ENCODE assay signal across 29 mouse cellular contexts in genomic region chr15:82032386-82032785, GRCm38 (mm10). TPM values are rescaled to one million over a fixed set of nuclear protein-coding genes. Genes with fewer than 3 reads are reported as not detected.
"Had no signal": no experiment of that assay in that cellular context is flagged by ENCODE, and none has a peak within 500 bp of the region (broad histone marks: within the 10 kb centered on the region; RNA-seq: fewer than 3 reads in every experiment).

No protein-coding gene starts in this region.

- DNase-seq: gastrocnemius, adult 2 months; gastrocnemius, postnatal 10 days; gastrocnemius, postnatal 25 days; heart, adult 18-20 months; heart, postnatal 10 days; heart, postnatal 4 days; kidney, adult 18-20 months; kidney, adult 8-10 months; kidney, postnatal 10 days; kidney, postnatal 25 days; kidney, postnatal 4 days; liver had no signal

- H3K27ac ChIP-seq: gastrocnemius, adult 2 months; heart, embryonic 10.5 days; hindbrain, embryonic 10.5 days; hindbrain, embryonic 12.5 days; hindbrain, embryonic 14.5 days; intestine, embryonic 15.5 days; layer of hippocampus, adult 2 months; left cerebral cortex, adult 2 months had no signal

- H3K4me1 ChIP-seq: heart, embryonic 10.5 days; heart, embryonic 12.5 days; hindbrain, embryonic 10.5 days; hindbrain, embryonic 12.5 days; intestine, embryonic 15.5 days had no signal

- H3K27me3 ChIP-seq: heart, embryonic 12.5 days; hindbrain, embryonic 12.5 days; intestine, embryonic 15.5 days had no signal

- H3K4me3 ChIP-seq: gastrocnemius, adult 2 months; heart, embryonic 10.5 days; heart, embryonic 12.5 days; hindbrain, embryonic 10.5 days; hindbrain, embryonic 12.5 days; intestine, embryonic 15.5 days; layer of hippocampus, adult 2 months; left cerebral cortex, adult 2 months had no signal

RNA-seq across cellular contexts. Expression of gene 4930407I10Rik, which starts 26.6 kb away (rescaled TPM):
- polyA plus RNA-seq: frontal cortex, adult 2 months; heart, embryonic 10.5 days; heart, embryonic 12.5 days; heart, embryonic 14.5 days; heart, embryonic 16.5 days; hindbrain, embryonic 10.5 days; hindbrain, embryonic 12.5 days; hindbrain, embryonic 14.5 days; hindbrain, embryonic 16.5 days; inflammation-experienced regulatory T-cells, adult 6 months; intestine, embryonic 15.5 days; intestine, postnatal 0 days; kidney, embryonic 14.5 days; kidney, embryonic 16.5 days; limb, embryonic 11.5 days had no signal

RNA-seq across cellular contexts. Expression of gene Mei1, which starts 37.4 kb away (rescaled TPM):
- polyA plus RNA-seq: heart, embryonic 12.5 days; heart, embryonic 14.5 days; heart, embryonic 16.5 days; hindbrain, embryonic 10.5 days; intestine, embryonic 15.5 days; intestine, postnatal 0 days; kidney, embryonic 14.5 days; kidney, embryonic 16.5 days had no signal
